Mouse (Mus musculus): ENCODE data around the gene Elof1.

- TF ChIP-seq EP300 (IDR thresholded peaks at IDR 0.05; ENCODE audit: insufficient read depth, low read depth, low read length) (no peak), CTCF (IDR thresholded peaks at IDR 0.05; ENCODE audit: low read depth, low read length) (no peak)
Observed at GRCm38 (mm10) chr9:22134246-22134890, 17.4 kb upstream of the Elof1 start.

All from ES-Bruce4 (cell line).